Mouse (Mus musculus) adrenal gland, adult 18-20 months (tissue): ENCODE measurements around the gene Son. TPM values are rescaled to one million over a fixed set of nuclear protein-coding genes. Genes with fewer than 3 reads are reported as not detected.
A peak's percentile ranks its signal among the peaks of the same experiment; 100 is the strongest.

Experiments
- DNase-seq, 2 experiments: peaks; one replicate each; pipeline ENCODE4 v3.0.0; 2021 to 2022; ENCODE audit warnings: low spot score in 2 of 2
- total RNA-seq, 2 experiments: library from RNA; stranded (reverse); gene quantifications; 1 replicate in 1 of 2; 2 replicates in 1 of 2; pipeline ENCODE4 v1.2.3; 2021

The Son gene
- total RNA-seq, 2 experiments from 2014 or later, result 215 to 253 TPM

GRCm38 (mm10) chr16:91633641-91634040 is 13.7 kb upstream of the Son start:
- DNase-seq, result no peak

GRCm38 (mm10) chr16:91639161-91639560 is 8.1 kb upstream of the Son start:
- no peak for DNase-seq

GRCm38 (mm10) chr16:91639636-91640035 is 7.7 kb upstream of the Son start:
- no peak for DNase-seq

GRCm38 (mm10) chr16:91640171-91640570 is 7.1 kb upstream of the Son start:
- no peak for DNase-seq

- peak in 1 of 2 experiments; percentile 5 for DNase-seq
These were observed 2.4 kb upstream of the Son start for GRCm38 (mm10) chr16:91644901-91645300.

GRCm38 (mm10) chr16:91645420-91645819 is 1.9 kb upstream of the Son start:
- peak in 1 of 2 experiments; percentile 4 for DNase-seq

- DNase-seq, result peak in 1 of 2 experiments; percentile 19
These were observed 1.2 kb upstream of the Son start for GRCm38 (mm10) chr16:91645995-91646602.

- DNase-seq, result peak; percentile 94
These were observed 456 bp upstream of the Son start, which contains the start of gene Gart for GRCm38 (mm10) chr16:91646681-91647419. TSS of gene Gart (minus strand) at chr16:91646952.

- peak; percentile 81 to 86 for DNase-seq
These were observed 879 bp downstream of the Son start for GRCm38 (mm10) chr16:91648220-91648550.

GRCm38 (mm10) chr16:91649246-91649645 is 1.9 kb downstream of the Son start:
- no peak for DNase-seq

- DNase-seq, result no peak
These were observed 2.5 kb downstream of the Son start for GRCm38 (mm10) chr16:91649781-91650180.

GRCm38 (mm10) chr16:91652191-91652590 is 4.9 kb downstream of the Son start:
- no peak for DNase-seq

GRCm38 (mm10) chr16:91655285-91655684 is 8.0 kb downstream of the Son start:
- no peak for DNase-seq

- no peak for DNase-seq
These were observed 10.0 kb downstream of the Son start for GRCm38 (mm10) chr16:91657285-91657684.

- DNase-seq, result no peak
These were observed 11.2 kb downstream of the Son start for GRCm38 (mm10) chr16:91658471-91658870.

- DNase-seq, result no peak
These were observed 12.5 kb downstream of the Son start for GRCm38 (mm10) chr16:91659798-91660197.

- DNase-seq, result no peak
These were observed 14.1 kb downstream of the Son start for GRCm38 (mm10) chr16:91661397-91661796.

GRCm38 (mm10) chr16:91662336-91662735 is 15.0 kb downstream of the Son start:
- DNase-seq, result no peak

- DNase-seq, result no peak
These were observed 16.5 kb downstream of the Son start for GRCm38 (mm10) chr16:91663795-91664194.

- no peak for DNase-seq
These were observed 27.2 kb downstream of the Son start for GRCm38 (mm10) chr16:91674500-91674899.

GRCm38 (mm10) chr16:91678147-91678911 is 31.0 kb downstream of the Son start:
- no peak for DNase-seq

GRCm38 (mm10) chr16:91680656-91681055 is 33.4 kb downstream of the Son start:
- DNase-seq, result no peak
